Comparison of ENCODE assay signal across 10 mouse cellular contexts in genomic region chr7:3333542-3333941, GRCm38 (mm10). TPM values are rescaled to one million over a fixed set of nuclear protein-coding genes. Genes with fewer than 3 reads are reported as not detected.
DNase-seq lines count a peak whose midpoint lies in the region; ATAC-seq and TF ChIP-seq lines count a peak whose summit lies in the region.
"Had no signal": no experiment of that assay in that cellular context is flagged by ENCODE, and none has a peak within 500 bp of the region (broad histone marks: within the 10 kb centered on the region; RNA-seq: fewer than 3 reads in every experiment).

No protein-coding gene starts in this region.

- no peak for TF ChIP-seq CTCF in kidney, adult 2 months (conservative IDR thresholded peaks at IDR 0.05; ENCODE audit: insufficient read depth, insufficient read length, low read depth, low read length)

- H3K27ac ChIP-seq in kidney, embryonic 14.5 days (ENCODE audit: low read depth, low read length) = no peak overlapping the region; the same call in 1 of the 2 replicates
- no peak overlapping the region for H3K27ac ChIP-seq in kidney, adult 2 months (ENCODE audit: insufficient read depth, low read depth, low read length)
- H3K27ac ChIP-seq in hindbrain, embryonic 11.5 days (ENCODE audit: low read depth, low read length) = peak overlapping the region; percentile 86; the same call in 1 of the 2 replicates
- no peak overlapping the region for H3K27ac ChIP-seq in neural tube, embryonic 12.5 days

- ATAC-seq in kidney, embryonic 14.5 days (ENCODE audit: low FRiP score, low TSS enrichment) = no peak
- ATAC-seq in hindbrain, embryonic 11.5 days (ENCODE audit: low FRiP score) = no peak
- no peak for ATAC-seq in neural tube, embryonic 12.5 days (ENCODE audit: low FRiP score, low read depth)

- H3K4me1 ChIP-seq in kidney, embryonic 14.5 days (ENCODE audit: control insufficient read depth, insufficient read depth, low read length) = peaks cover 10% of the 10 kb centered on the region; the same call in 1 of the 2 replicates
- no peaks in the 10 kb centered on the region for H3K4me1 ChIP-seq in kidney, adult 2 months (ENCODE audit: control insufficient read depth, insufficient read depth, low read length)
- H3K4me1 ChIP-seq in hindbrain, embryonic 11.5 days (replicated peaks; ENCODE audit: control insufficient read depth, insufficient read depth, low read length) = peaks cover 2% of the 10 kb centered on the region; the same call in 1 of the 2 replicates
- H3K4me1 ChIP-seq in neural tube, embryonic 12.5 days = peaks cover 15% of the 10 kb centered on the region

- no peaks in the 10 kb centered on the region for H3K27me3 ChIP-seq in kidney, embryonic 14.5 days (ENCODE audit: control insufficient read depth, insufficient read depth, low read length)
- H3K27me3 ChIP-seq in kidney, adult 2 months (replicated peaks; ENCODE audit: control insufficient read depth, insufficient read depth, low read length) = no peaks in the 10 kb centered on the region
- peaks cover 2% of the 10 kb centered on the region for H3K27me3 ChIP-seq in hindbrain, embryonic 11.5 days (ENCODE audit: control insufficient read depth, insufficient read depth, low read length)
- H3K27me3 ChIP-seq in neural tube, embryonic 12.5 days (replicated peaks) = peaks cover 4% of the 10 kb centered on the region; the same call in 1 of the 2 replicates

- H3K36me3 ChIP-seq in kidney, embryonic 14.5 days (ENCODE audit: control insufficient read depth, insufficient read depth, low read length) = no peaks in the 10 kb centered on the region
- H3K36me3 ChIP-seq in kidney, adult 2 months (ENCODE audit: control insufficient read depth, insufficient read depth, low read length) = no peaks in the 10 kb centered on the region
- H3K36me3 ChIP-seq in hindbrain, embryonic 11.5 days (ENCODE audit: control insufficient read depth, insufficient read depth, low read length) = no peaks in the 10 kb centered on the region
- H3K36me3 ChIP-seq in neural tube, embryonic 12.5 days = peaks cover 7% of the 10 kb centered on the region
- H3K36me3 ChIP-seq: G1E had no signal

- no peak for DNase-seq in kidney, adult 2 months
- peak; percentile 62 for DNase-seq in cerebellum, adult 9-11 months
- DNase-seq in hindbrain, embryonic 11.5 days (ENCODE audit: low spot score) = no peak
- DNase-seq in urinary bladder, postnatal 10 days (ENCODE audit: low spot score) = no peak
- no peak for DNase-seq in frontal cortex, postnatal 10 days (ENCODE audit: low spot score in 2 of 2)
- no peak for DNase-seq in left cerebral cortex, postnatal 36 days (ENCODE audit: low spot score in 2 of 2)

- intact Hi-C loops in left cerebral cortex, postnatal 36 days (cut with DNase I) = loop anchor here (10.0 kb wide), 1 partner anchor 61 kb away; the partner anchor contains the start of gene Cacng8

- 6% methylated on average over 5 of the region's 5 CpGs for WGBS in kidney, embryonic 14.5 days
- WGBS in kidney, adult 2 months = 29% methylated on average over 5 of the region's 5 CpGs
- WGBS in hindbrain, embryonic 11.5 days = 6% methylated on average over 5 of the region's 5 CpGs
- WGBS in neural tube, embryonic 12.5 days = 7% methylated on average over 5 of the region's 5 CpGs

- peak overlapping the region; percentile 58 for H3K4me2 ChIP-seq in kidney, embryonic 14.5 days (replicated peaks; ENCODE audit: low read depth, low read length)
- peak overlapping the region; percentile 71 for H3K4me2 ChIP-seq in hindbrain, embryonic 11.5 days (replicated peaks; ENCODE audit: low read depth, low read length)
- H3K4me2 ChIP-seq in neural tube, embryonic 12.5 days (replicated peaks) = peak overlapping the region; percentile 82

- no peaks in the 10 kb centered on the region for H3K9me3 ChIP-seq in kidney, embryonic 14.5 days (ENCODE audit: control insufficient read depth, low read length)
- no peaks in the 10 kb centered on the region for H3K9me3 ChIP-seq in hindbrain, embryonic 11.5 days (ENCODE audit: control insufficient read depth, low read length)
- no peaks in the 10 kb centered on the region for H3K9me3 ChIP-seq in neural tube, embryonic 12.5 days
- H3K9me3 ChIP-seq: G1E; megakaryocyte, embryonic 14.5 days had no signal

- peak overlapping the region; percentile 60 for H3K4me3 ChIP-seq in kidney, embryonic 14.5 days (ENCODE audit: low read length)
- H3K4me3 ChIP-seq in kidney, adult 2 months (ENCODE audit: insufficient read depth, low read depth, low read length) = no peak overlapping the region
- H3K4me3 ChIP-seq in hindbrain, embryonic 11.5 days (ENCODE audit: low read depth, low read length) = peak overlapping the region; percentile 75
- H3K4me3 ChIP-seq in neural tube, embryonic 12.5 days = peak overlapping the region; percentile 71
- H3K4me3 ChIP-seq: megakaryocyte, embryonic 14.5 days had no signal

- no peak for TF ChIP-seq POLR2A in kidney, adult 2 months (IDR thresholded peaks at IDR 0.05; ENCODE audit: low read depth, low read length)

- H3K9ac ChIP-seq in kidney, embryonic 14.5 days (ENCODE audit: low read depth, low read length) = peak overlapping the region; percentile 74
- peak overlapping the region; percentile 84 for H3K9ac ChIP-seq in hindbrain, embryonic 11.5 days (ENCODE audit: low read depth, low read length)
- peak overlapping the region; percentile 82 for H3K9ac ChIP-seq in neural tube, embryonic 12.5 days

RNA-seq across cellular contexts. Expression of gene Cacng7, which starts 0.8 kb away (rescaled TPM):
- 2.2 and 2.8 TPM in 2 replicates for polyA plus RNA-seq in kidney, embryonic 14.5 days (2014; fragmentation: Nextera tagmentation; extraction: Ambion mirVana)
- 3.4 and 4.4 TPM in 2 replicates for polyA plus RNA-seq in kidney, adult 2 months (2012; rRNA removed)
- 3.9 and 4.6 TPM in 2 replicates for polyA plus RNA-seq in hindbrain, embryonic 11.5 days (2014; fragmentation: Nextera tagmentation; extraction: Ambion mirVana)
- polyA plus RNA-seq in neural tube, embryonic 12.5 days (2016; fragmentation: Nextera tagmentation; extraction: Ambion mirVana) = 2.3 and 3.8 TPM in 2 replicates
- total RNA-seq in left cerebral cortex, postnatal 36 days (2021) = 100 to 1,000 TPM; 182 to 196 TPM
- polyA plus RNA-seq: G1E had no signal

RNA-seq across cellular contexts. Expression of gene Prkcg, which starts 44.6 kb away (rescaled TPM):
- polyA plus RNA-seq in kidney, embryonic 14.5 days (2014; fragmentation: Nextera tagmentation; extraction: Ambion mirVana) = 0.10 and 0.28 TPM in 2 replicates
- 0.44 and 0.77 TPM in 2 replicates for polyA plus RNA-seq in kidney, adult 2 months (2012; rRNA removed)
- polyA plus RNA-seq in hindbrain, embryonic 11.5 days (2014; fragmentation: Nextera tagmentation; extraction: Ambion mirVana) = 0.15 and 0.65 TPM in 2 replicates
- 0.24 and 0.25 TPM in 2 replicates for polyA plus RNA-seq in neural tube, embryonic 12.5 days (2016; fragmentation: Nextera tagmentation; extraction: Ambion mirVana)
- 100 to 1,000 TPM; 257 to 278 TPM for total RNA-seq in left cerebral cortex, postnatal 36 days (2021)
- polyA plus RNA-seq: G1E had no signal

RNA-seq across cellular contexts. Expression of gene Myadm, which starts 44.7 kb away (rescaled TPM):
- 50.5 and 81.3 TPM in 2 replicates for polyA plus RNA-seq in kidney, embryonic 14.5 days (2014; fragmentation: Nextera tagmentation; extraction: Ambion mirVana)
- polyA plus RNA-seq in kidney, adult 2 months (2012; rRNA removed) = 111 and 114 TPM in 2 replicates
- polyA plus RNA-seq in hindbrain, embryonic 11.5 days (2014; fragmentation: Nextera tagmentation; extraction: Ambion mirVana) = 41.3 and 44.3 TPM in 2 replicates
- 33.9 and 37.2 TPM in 2 replicates for polyA plus RNA-seq in neural tube, embryonic 12.5 days (2016; fragmentation: Nextera tagmentation; extraction: Ambion mirVana)
- 10 to 100 TPM; 64.1 to 67.8 TPM for total RNA-seq in left cerebral cortex, postnatal 36 days (2021)
- polyA plus RNA-seq: G1E had no signal

RNA-seq across cellular contexts. Expression of gene Cacng8, which starts 56.9 kb away (rescaled TPM):
- 1.8 and 2.7 TPM in 2 replicates for polyA plus RNA-seq in kidney, embryonic 14.5 days (2014; fragmentation: Nextera tagmentation; extraction: Ambion mirVana)
- polyA plus RNA-seq in kidney, adult 2 months (2012; rRNA removed) = 0.11 TPM in 1 of 2 replicates, not detected in the other
- polyA plus RNA-seq in hindbrain, embryonic 11.5 days (2014; fragmentation: Nextera tagmentation; extraction: Ambion mirVana) = 5.1 and 7.0 TPM in 2 replicates
- polyA plus RNA-seq in neural tube, embryonic 12.5 days (2016; fragmentation: Nextera tagmentation; extraction: Ambion mirVana) = 7.1 and 8.2 TPM in 2 replicates
- total RNA-seq in left cerebral cortex, postnatal 36 days (2021) = 100 to 1,000 TPM; 163 to 186 TPM
- total RNA-seq: G1E had no signal
- polyA plus RNA-seq: G1E had no signal
